Mouse (Mus musculus): ENCODE data around the gene Dnaaf5.
A peak's percentile ranks its signal among the peaks of the same experiment; 100 is the strongest.

The Dnaaf5 gene

GRCm38 (mm10) chr5:139143890-139144289 lies 6.1 kb upstream of the Dnaaf5 start:
- DNase-seq = no peak

GRCm38 (mm10) chr5:139145726-139146125 lies 4.3 kb upstream of the Dnaaf5 start:
- no peak for DNase-seq

GRCm38 (mm10) chr5:139146476-139147075 lies 3.4 kb upstream of the Dnaaf5 start:
- DNase-seq = peak; percentile 73

- no peak for DNase-seq
Observed at GRCm38 (mm10) chr5:139147178-139148078, 2.6 kb upstream of the Dnaaf5 start.

GRCm38 (mm10) chr5:139149006-139149672 lies 884 bp upstream of the Dnaaf5 start:
- no peak for DNase-seq

- peak; percentile 21 for DNase-seq
Observed at GRCm38 (mm10) chr5:139150603-139151031, 594 bp downstream of the Dnaaf5 start.

GRCm38 (mm10) chr5:139160899-139161298 lies 10.9 kb downstream of the Dnaaf5 start:
- no peak for DNase-seq

GRCm38 (mm10) chr5:139161632-139162031 lies 11.6 kb downstream of the Dnaaf5 start:
- DNase-seq = no peak

GRCm38 (mm10) chr5:139166781-139167361 lies 16.8 kb downstream of the Dnaaf5 start:
- no peak for DNase-seq

GRCm38 (mm10) chr5:139167548-139167947 lies 17.5 kb downstream of the Dnaaf5 start:
- no peak for DNase-seq

- no peak for DNase-seq
Observed at GRCm38 (mm10) chr5:139171929-139172328, 21.9 kb downstream of the Dnaaf5 start.

GRCm38 (mm10) chr5:139174141-139174540 lies 24.1 kb downstream of the Dnaaf5 start:
- no peak for DNase-seq

GRCm38 (mm10) chr5:139174556-139175547 lies 24.8 kb downstream of the Dnaaf5 start:
- peak; percentile 53 for DNase-seq

- DNase-seq = peak; percentile 26
Observed at GRCm38 (mm10) chr5:139178895-139179631, 29.0 kb downstream of the Dnaaf5 start.

GRCm38 (mm10) chr5:139183131-139183530 lies 33.1 kb downstream of the Dnaaf5 start:
- no peak for DNase-seq

- no peak for DNase-seq
Observed at GRCm38 (mm10) chr5:139183601-139184000, 33.6 kb downstream of the Dnaaf5 start.

- DNase-seq = no peak
Observed at GRCm38 (mm10) chr5:139184897-139185296, 34.9 kb downstream of the Dnaaf5 start.

- no peak for DNase-seq
Observed at GRCm38 (mm10) chr5:139189726-139190125, 39.7 kb downstream of the Dnaaf5 start.

GRCm38 (mm10) chr5:139190958-139191357 lies 40.9 kb downstream of the Dnaaf5 start:
- DNase-seq = no peak

- no peak for DNase-seq
Observed at GRCm38 (mm10) chr5:139198779-139199178, 48.8 kb downstream of the Dnaaf5 start.

- DNase-seq = no peak
Observed at GRCm38 (mm10) chr5:139199636-139199994, 49.6 kb downstream of the Dnaaf5 start.
